Mouse (Mus musculus) embryonic fibroblast, embryonic 13.5 days (primary cell): ENCODE measurements around the gene Ube3b.

Source experiments
- CTCF ChIP-seq: IDR thresholded peaks from 2 replicates; pipeline ENCODE4 v1.5.1; 2011; ENCODE audit warnings: mild to moderate bottlenecking, control low read depth, low read length, moderate library complexity, borderline replicate concordance; ENCODE audit not compliant: insufficient read depth
- POLR2A ChIP-seq: IDR thresholded peaks from 2 replicates; pipeline ENCODE4 v1.6.1; 2011; ENCODE audit warnings: low read depth, mild to moderate bottlenecking, control low read depth, low read length, moderate library complexity

- TF ChIP-seq POLR2A, result no peak
- TF ChIP-seq CTCF, result no peak
These were observed 43.6 kb downstream of the Ube3b start for GRCm38 (mm10) chr5:114423961-114424360.
